ENCODE assay signal across 15 mouse cellular contexts in genomic region chr5:149338697-149339078, GRCm38 (mm10).
DNase-seq lines count a peak whose midpoint lies in the region; ATAC-seq and TF ChIP-seq lines count a peak whose summit lies in the region.
"Had no signal": no experiment of that assay in that cellular context is flagged by ENCODE, and none has a peak within 500 bp of the region (broad histone marks: within the 10 kb centered on the region; RNA-seq: fewer than 3 reads in every experiment).

No protein-coding gene starts in this region.

- no peak overlapping the region for H3K4me3 ChIP-seq in heart, embryonic 13.5 days
- no peak overlapping the region for H3K4me3 ChIP-seq in heart, adult 2 months
- no peak overlapping the region for H3K4me3 ChIP-seq in thymus, adult 2 months (ENCODE audit: control insufficient read depth, insufficient read depth, low read length)
- H3K4me3 ChIP-seq in limb, embryonic 15.5 days: no peak overlapping the region
- H3K4me3 ChIP-seq: hindbrain, embryonic 15.5 days; neural tube, embryonic 13.5 days had no signal

- no peaks in the 10 kb centered on the region for H3K27me3 ChIP-seq in heart, embryonic 13.5 days (replicated peaks)
- no peaks in the 10 kb centered on the region for H3K27me3 ChIP-seq in heart, adult 2 months (ENCODE audit: control insufficient read depth, insufficient read depth, low read length)
- no peaks in the 10 kb centered on the region for H3K27me3 ChIP-seq in thymus, adult 2 months (ENCODE audit: control insufficient read depth, insufficient read depth, low read length)
- no peaks in the 10 kb centered on the region for H3K27me3 ChIP-seq in limb, embryonic 15.5 days
- H3K27me3 ChIP-seq: hindbrain, embryonic 15.5 days; neural tube, embryonic 13.5 days; Patski had no signal

- H3K27ac ChIP-seq in heart, embryonic 13.5 days (replicated peaks): peak overlapping the region; percentile 76
- H3K27ac ChIP-seq in heart, adult 2 months: no peak overlapping the region
- peak overlapping the region; percentile 26; the same call in 1 of the 2 replicates for H3K27ac ChIP-seq in thymus, adult 2 months (ENCODE audit: control insufficient read depth, insufficient read depth, low read length)
- peak overlapping the region; percentile 71; the same call in 1 of the 2 replicates for H3K27ac ChIP-seq in limb, embryonic 15.5 days
- H3K27ac ChIP-seq: neural tube, embryonic 13.5 days had no signal

- no peak for ATAC-seq in heart, embryonic 13.5 days (ENCODE audit: extremely low read depth, insufficient number of reproducible peaks, low FRiP score, low TSS enrichment)
- ATAC-seq in limb, embryonic 15.5 days (ENCODE audit: insufficient number of reproducible peaks, low FRiP score, low TSS enrichment, low read depth): no peak
- ATAC-seq: Patski had no signal

- peak; percentile 10 to 26 for DNase-seq in cerebellum, postnatal 36 days
- no peak for DNase-seq in cerebellum, adult 8-10 months
- no peak for DNase-seq in heart, adult 2 months
- DNase-seq in thymus, adult 2 months: no peak
- DNase-seq in thymus, postnatal 4 days: no peak
- no peak for DNase-seq in gastrocnemius, adult 8-10 months (ENCODE audit: low spot score in 2 of 2)
- DNase-seq: gastrocnemius, postnatal 36 days; kidney, adult 18-20 months; lung, postnatal 14 days; thymus, adult 18-20 months had no signal

- TF ChIP-seq EP300 in heart, adult 2 months (IDR thresholded peaks at IDR 0.05; ENCODE audit: insufficient read depth, low read depth, low read length): no peak

- H3K36me3 ChIP-seq in heart, embryonic 13.5 days: no peaks in the 10 kb centered on the region
- H3K36me3 ChIP-seq in heart, adult 2 months (ENCODE audit: control insufficient read depth, insufficient read depth, low read length): no peaks in the 10 kb centered on the region
- no peaks in the 10 kb centered on the region for H3K36me3 ChIP-seq in thymus, adult 2 months (ENCODE audit: control insufficient read depth, insufficient read depth, low read length)
- H3K36me3 ChIP-seq in limb, embryonic 15.5 days: no peaks in the 10 kb centered on the region
- H3K36me3 ChIP-seq: hindbrain, embryonic 15.5 days; neural tube, embryonic 13.5 days had no signal

- intact Hi-C loops in heart, adult 2 months (cut with DNase I): loop anchor here (5.0 kb wide), 1 partner anchor 66 kb away; no protein-coding TSS in a partner anchor

- WGBS in heart, embryonic 13.5 days: 41% methylated on average over 5 of the region's 5 CpGs
- WGBS in heart, adult 2 months: 64% methylated on average over 5 of the region's 5 CpGs
- 81% methylated on average over 5 of the region's 5 CpGs for WGBS in thymus, adult 2 months
- 33% methylated on average over 5 of the region's 5 CpGs for whole genome bisulfite sequencing in limb, embryonic 15.5 days

- no peak for TF ChIP-seq POLR2A in heart, adult 2 months (IDR thresholded peaks at IDR 0.05; ENCODE audit: insufficient read depth, low read depth, low read length)
- no peak for TF ChIP-seq POLR2A in thymus, adult 2 months (IDR thresholded peaks at IDR 0.05; ENCODE audit: control insufficient read depth, extremely low read depth, insufficient read depth, low read length, poor library complexity)

- H3K79me2 ChIP-seq in heart, adult 2 months (replicated peaks; ENCODE audit: control insufficient read depth, insufficient read depth, low read length): no peaks in the 10 kb centered on the region

- H3K4me1 ChIP-seq in heart, embryonic 13.5 days: peaks cover 33% of the 10 kb centered on the region
- no peaks in the 10 kb centered on the region; the same call in 1 of the 2 replicates for H3K4me1 ChIP-seq in heart, adult 2 months (ENCODE audit: control insufficient read depth, insufficient read depth, low read length)
- peaks cover 33% of the 10 kb centered on the region for H3K4me1 ChIP-seq in thymus, adult 2 months (replicated peaks; ENCODE audit: control insufficient read depth, insufficient read depth, low read length)
- peaks cover 32% of the 10 kb centered on the region for H3K4me1 ChIP-seq in limb, embryonic 15.5 days

- peak overlapping the region; percentile 61 for H3K9ac ChIP-seq in heart, embryonic 13.5 days
- H3K9ac ChIP-seq in heart, adult 2 months (ENCODE audit: low read depth, low read length): no peak overlapping the region
- no peak overlapping the region for H3K9ac ChIP-seq in limb, embryonic 15.5 days
- H3K9ac ChIP-seq: hindbrain, embryonic 15.5 days; neural tube, embryonic 13.5 days had no signal

- H3K4me2 ChIP-seq in heart, embryonic 13.5 days: no peak overlapping the region
- H3K4me2 ChIP-seq in limb, embryonic 15.5 days: no peak overlapping the region
- H3K4me2 ChIP-seq: hindbrain, embryonic 15.5 days; neural tube, embryonic 13.5 days had no signal

- no peak for TF ChIP-seq CTCF in heart, adult 2 months (IDR thresholded peaks at IDR 0.05)
- no peak for TF ChIP-seq CTCF in thymus, adult 2 months (IDR thresholded peaks at IDR 0.05; ENCODE audit: borderline replicate concordance, control insufficient read depth, extremely low read depth, insufficient read depth, low read length, poor library complexity)

- no peaks in the 10 kb centered on the region for H3K9me3 ChIP-seq in heart, embryonic 13.5 days
- H3K9me3 ChIP-seq in limb, embryonic 15.5 days: no peaks in the 10 kb centered on the region
- H3K9me3 ChIP-seq: hindbrain, embryonic 15.5 days; neural tube, embryonic 13.5 days had no signal

Comparison
In these comparisons a context has a peak if more than half of its experiments do, and no peak if none do; other contexts are left out.
1. DNase-seq: peak in cerebellum, postnatal 36 days (2 of 2); none in cerebellum, adult 8-10 months (single experiment), heart, adult 2 months (0 of 2), thymus, adult 2 months (single experiment), thymus, postnatal 4 days (single experiment) and gastrocnemius, adult 8-10 months (0 of 2).